Mouse (Mus musculus) ES-Bruce4 (cell line): ENCODE measurements around the gene Ganc.

ENCODE experiments used
- CTCF ChIP-seq: IDR thresholded peaks from one replicate; pipeline ENCODE4 v1.8.1; 2011; ENCODE audit warnings: low read depth, low read length
- EP300 ChIP-seq: IDR thresholded peaks from 2 replicates; pipeline ENCODE4 v1.6.1; 2011; ENCODE audit warnings: low read depth, low read length; ENCODE audit not compliant: insufficient read depth
- POLR2A ChIP-seq: IDR thresholded peaks from one replicate; pipeline ENCODE4 v1.8.1; 2011; ENCODE audit warnings: low read length; ENCODE audit not compliant: insufficient read depth

- no peak for TF ChIP-seq CTCF
- TF ChIP-seq EP300: no peak
- no peak for TF ChIP-seq POLR2A
These were observed 66.0 kb downstream of the Ganc start for GRCm38 (mm10) chr2:120469715-120470114.
